Mouse (Mus musculus) CD8-positive naive resting alpha-beta T cell, adult 2 months (primary cell): ENCODE results near the gene Vmn1r22.
"Not testable (repeated sequence)": the region's sequence is repeated elsewhere in the genome, so short reads cannot be mapped to it uniquely, and the experiment has no call there.

Experiments
- DNase-seq, 2 experiments: peaks; one replicate each; pipeline ENCODE4 v3.0.0; 2022; ENCODE audit warnings: low read depth in 2 of 2, low spot score in 2 of 2

Vmn1r22 gene

DNA sequence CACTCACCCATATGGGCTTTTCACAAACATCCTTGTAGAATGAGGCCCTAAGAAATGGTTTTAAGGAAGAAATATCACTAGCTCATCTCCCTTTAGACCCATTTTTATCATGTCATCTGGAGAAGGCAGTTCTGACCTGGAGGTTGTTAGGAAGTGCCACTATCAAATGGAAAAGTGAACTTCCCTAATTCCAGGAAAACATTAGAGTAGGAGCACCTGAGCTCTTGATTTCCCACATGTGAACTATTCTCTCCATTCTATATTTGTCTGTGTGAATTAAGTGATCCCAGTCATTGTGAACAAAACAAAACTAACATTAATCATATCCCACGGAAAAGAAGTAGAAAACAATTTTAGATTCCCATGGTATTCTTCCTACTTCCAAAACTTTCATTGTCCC, at the start of gene Vmn1r22:
Gene Vmn1r22, minus strand, starts transcription at position 101 of the 400 bp plus-strand sequence.
- no peak for DNase-seq

DNA sequence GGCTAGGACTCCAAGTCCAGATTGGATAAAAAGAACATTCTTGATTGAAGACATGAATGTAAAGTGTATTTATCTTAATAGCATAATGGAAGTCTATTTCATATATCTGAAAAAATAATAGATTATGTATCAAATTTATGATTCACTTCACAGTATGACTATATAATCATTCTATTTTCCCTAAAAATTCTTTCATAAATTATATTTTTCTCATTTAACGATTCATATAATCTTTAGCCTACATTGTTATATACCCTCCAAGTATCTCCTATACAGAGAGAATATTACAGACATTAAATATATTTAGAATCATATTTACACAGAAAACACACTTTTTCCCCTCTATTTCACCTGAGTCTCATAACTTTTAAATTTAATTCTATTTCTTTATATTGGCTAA, 18.9 kb upstream of the Vmn1r22 start, which contains the start of gene Vmn1r23:
Gene Vmn1r23, minus strand, starts transcription at position 101 of the 400 bp plus-strand sequence.
- no peak for DNase-seq

DNA sequence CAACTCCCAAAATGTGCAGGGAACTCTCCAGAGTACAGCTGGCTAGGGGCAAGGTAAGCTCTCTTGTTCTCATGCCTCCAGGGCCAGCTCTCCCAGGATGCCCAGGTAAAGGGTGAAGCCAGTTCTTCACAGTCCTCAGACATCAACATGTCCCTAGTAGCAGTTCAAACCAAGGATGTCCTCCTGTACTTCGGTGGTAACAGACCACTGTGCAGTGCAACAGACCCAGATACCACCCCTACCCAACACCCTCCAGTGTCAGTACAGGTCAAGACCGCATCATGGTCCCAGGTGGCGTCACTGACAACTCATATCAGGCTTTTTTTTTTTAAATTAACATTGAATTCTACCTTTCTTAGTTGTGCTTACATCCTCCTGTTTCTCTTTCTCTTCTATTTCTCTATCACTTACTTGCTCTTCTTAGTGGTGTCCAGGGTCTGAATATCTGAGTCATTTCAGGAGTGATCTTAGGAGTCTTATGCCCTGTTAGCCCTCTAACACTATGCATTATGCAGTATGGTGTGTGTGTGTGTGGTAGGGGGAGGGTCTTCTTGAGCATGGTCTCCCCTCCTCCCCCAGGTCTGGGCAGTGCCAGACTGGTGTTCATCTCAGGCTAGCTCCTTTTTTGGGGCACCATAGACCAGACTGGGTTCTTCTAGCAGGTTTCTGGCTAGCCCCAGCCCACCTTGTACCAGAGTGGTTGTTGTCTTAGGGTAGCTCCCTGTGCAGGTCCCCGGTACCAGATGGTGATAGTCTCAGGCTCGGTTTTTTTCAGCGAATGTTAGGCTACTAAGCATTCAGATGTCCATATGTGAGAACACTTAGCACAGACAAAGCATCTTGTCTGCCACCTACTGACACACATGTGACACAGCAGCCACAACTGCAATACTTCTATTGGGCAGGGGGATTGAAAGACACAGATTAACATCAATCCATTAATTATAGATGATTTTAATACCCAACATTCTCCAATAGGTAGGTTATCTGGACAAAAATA, 48.5 kb downstream of the Vmn1r22 start:
- peak; percentile 10 to 45 for DNase-seq

DNA sequence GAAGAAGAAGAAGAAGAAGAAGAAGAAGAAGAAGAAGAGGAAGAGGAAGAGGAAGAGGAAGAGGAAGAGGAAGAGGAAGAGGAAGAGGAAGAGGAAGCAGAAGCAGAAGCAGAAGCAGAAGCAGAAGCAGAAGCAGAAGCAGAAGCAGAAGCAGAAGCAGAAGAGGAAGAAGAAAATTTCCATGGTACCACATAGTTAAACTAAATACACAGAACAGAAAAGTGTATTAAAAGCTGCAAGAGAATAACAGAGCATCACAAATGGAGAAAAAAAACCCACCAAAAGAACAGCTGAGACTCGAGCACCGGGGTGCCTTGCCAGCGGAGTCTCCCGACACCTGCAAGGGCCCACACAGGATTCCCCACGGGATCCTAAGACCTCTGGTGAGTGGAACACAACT, 56.7 kb downstream of the Vmn1r22 start:
- not testable (repeated sequence) for DNase-seq

DNA sequence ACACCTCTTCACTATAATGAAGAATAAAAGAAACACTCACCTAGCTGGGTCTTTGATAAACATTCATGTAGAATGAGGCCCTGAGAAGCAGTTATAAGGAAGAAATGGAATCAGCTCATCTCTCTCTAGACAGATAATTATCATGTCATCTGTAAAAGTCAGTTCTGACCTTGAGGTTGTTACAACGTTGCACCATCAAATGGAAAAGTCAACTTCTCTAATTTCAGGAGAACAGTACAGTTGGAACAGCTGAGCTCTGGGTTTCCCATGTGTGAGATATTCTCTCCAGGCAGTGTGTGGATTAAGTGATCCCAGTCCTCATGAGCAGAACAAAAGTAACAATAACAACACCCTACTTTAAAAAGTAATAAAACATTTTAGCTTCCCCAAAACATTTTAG, 57.5 kb downstream of the Vmn1r22 start, which contains the start of gene Vmn1r21:
Gene Vmn1r21, minus strand, starts transcription at position 58 of the 400 bp plus-strand sequence.
- DNase-seq: no peak
